Mouse (Mus musculus) embryonic fibroblast, embryonic 13.5 days (primary cell): Measurements from ENCODE around the gene Bckdhb.

Experiments
- CTCF ChIP-seq: IDR thresholded peaks from 2 replicates; pipeline ENCODE4 v1.5.1; 2011; ENCODE audit warnings: mild to moderate bottlenecking, control low read depth, low read length, moderate library complexity, borderline replicate concordance; ENCODE audit not compliant: insufficient read depth
- POLR2A ChIP-seq: IDR thresholded peaks from 2 replicates; pipeline ENCODE4 v1.6.1; 2011; ENCODE audit warnings: low read depth, mild to moderate bottlenecking, control low read depth, low read length, moderate library complexity

DNA sequence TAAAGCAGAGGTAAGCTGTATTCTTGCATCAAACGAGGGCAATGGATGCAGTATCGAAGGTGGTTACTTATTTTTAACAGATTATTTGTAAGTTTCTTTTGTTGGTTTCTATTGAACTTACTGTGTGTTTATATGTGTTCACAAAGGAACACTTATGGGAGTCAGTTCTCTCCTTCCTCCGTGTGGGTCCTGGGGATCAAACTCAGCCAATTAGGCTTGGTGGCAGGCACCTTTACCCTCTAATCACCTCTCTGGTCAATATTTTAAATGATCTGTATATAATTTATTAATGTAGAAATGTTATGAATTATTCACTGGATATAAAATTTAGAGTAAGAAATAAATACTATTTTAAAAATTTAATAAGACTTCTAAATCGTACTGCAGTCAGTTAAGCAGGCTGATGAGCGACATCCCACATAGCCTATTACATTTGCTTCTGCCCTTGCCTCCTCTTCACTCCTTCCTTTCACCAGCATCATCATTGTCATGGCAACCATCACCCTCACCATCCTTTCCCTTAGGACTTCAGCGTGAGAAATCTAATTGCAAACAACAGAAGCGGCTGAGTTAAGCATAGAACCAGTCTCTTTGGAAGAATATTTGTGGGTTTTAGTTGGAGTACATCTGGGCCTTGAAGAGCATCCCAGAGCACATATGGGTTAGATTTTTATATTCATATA lies 130.3 kb downstream of the Bckdhb start:
- TF ChIP-seq CTCF (no peak), POLR2A (no peak)
